Mouse (Mus musculus) forebrain, embryonic 10.5 days (tissue): ENCODE results near the gene Herc4. TPM values are rescaled to one million over a fixed set of nuclear protein-coding genes. Genes with fewer than 3 reads are reported as not detected.

Experiments used
- polyA plus RNA-seq: library from polyadenylated mRNA; unstranded; fragments of >200 nt; fragmentation: Nextera tagmentation; extraction: Ambion mirVana; gene quantifications from 2 replicates; pipeline ENCODE4 v1.2.1, GENCODE M21; 2016

Herc4 gene
- polyA plus RNA-seq, 1 experiment from 2014 or later = 54.0 TPM

Other genes with a start within 250 kb of the Herc4 start
- 218 and 221 TPM in 2 replicates for gene Hnrnph3, start 219.6 kb upstream of the Herc4 start, polyA plus RNA-seq
- 0.76 and 0.93 TPM in 2 replicates for gene Pbld2, start 219.5 kb upstream of the Herc4 start, polyA plus RNA-seq
- 1.5 and 1.8 TPM in 2 replicates for gene Pbld1, start 183.6 kb upstream of the Herc4 start, polyA plus RNA-seq
- 0.55 and 0.73 TPM in 2 replicates for gene Atoh7, start 144.2 kb upstream of the Herc4 start, polyA plus RNA-seq
- gene Mypn, start 39.9 kb upstream of the Herc4 start, polyA plus RNA-seq = 0.05 and 0.11 TPM in 2 replicates
- gene Sirt1, start 137.9 kb downstream of the Herc4 start, polyA plus RNA-seq = 5.4 and 6.8 TPM in 2 replicates
- 9.6 and 9.9 TPM in 2 replicates for gene Dnajc12, start 138.6 kb downstream of the Herc4 start, polyA plus RNA-seq
- not detected in 2 replicates for gene Gm7075, start 178.0 kb downstream of the Herc4 start, polyA plus RNA-seq
- 0.05 and 0.16 TPM in 2 replicates for gene Ctnna3, start 186.3 kb downstream of the Herc4 start, polyA plus RNA-seq